Mouse (Mus musculus): ENCODE data around the gene Ptrh1. TPM values are rescaled to one million over a fixed set of nuclear protein-coding genes. Genes with fewer than 3 reads are reported as not detected.

Ptrh1 gene
- total RNA-seq, 2 experiments from 2014 or later: 1.4 to 2.9 TPM

DNA sequence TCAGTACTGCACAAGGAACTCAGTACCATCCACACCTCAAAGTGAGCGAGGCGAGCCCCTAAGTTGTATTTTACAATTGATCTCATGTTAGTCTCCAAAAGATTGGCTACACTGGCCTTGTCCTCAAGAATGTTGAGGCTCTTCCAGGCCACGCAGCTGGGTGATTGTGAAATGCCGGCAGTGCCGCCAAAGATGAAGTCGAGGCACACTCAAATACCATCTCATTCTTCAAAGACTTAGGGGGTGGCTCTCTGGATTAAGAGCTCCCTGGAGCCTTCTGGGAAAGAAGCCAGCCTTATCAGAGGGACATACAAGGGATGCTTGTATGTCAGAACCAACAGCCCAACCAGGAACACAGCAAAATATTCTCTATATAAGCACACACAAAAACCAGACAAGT, 15.7 kb downstream of the Ptrh1 start:
- ATAC-seq (replicated peaks; ENCODE audit: poor library complexity): no peak

GRCm38 (mm10) chr2:32795748-32796418, 20.3 kb downstream of the Ptrh1 start:
- no peak for ATAC-seq (replicated peaks; ENCODE audit: poor library complexity)

DNA sequence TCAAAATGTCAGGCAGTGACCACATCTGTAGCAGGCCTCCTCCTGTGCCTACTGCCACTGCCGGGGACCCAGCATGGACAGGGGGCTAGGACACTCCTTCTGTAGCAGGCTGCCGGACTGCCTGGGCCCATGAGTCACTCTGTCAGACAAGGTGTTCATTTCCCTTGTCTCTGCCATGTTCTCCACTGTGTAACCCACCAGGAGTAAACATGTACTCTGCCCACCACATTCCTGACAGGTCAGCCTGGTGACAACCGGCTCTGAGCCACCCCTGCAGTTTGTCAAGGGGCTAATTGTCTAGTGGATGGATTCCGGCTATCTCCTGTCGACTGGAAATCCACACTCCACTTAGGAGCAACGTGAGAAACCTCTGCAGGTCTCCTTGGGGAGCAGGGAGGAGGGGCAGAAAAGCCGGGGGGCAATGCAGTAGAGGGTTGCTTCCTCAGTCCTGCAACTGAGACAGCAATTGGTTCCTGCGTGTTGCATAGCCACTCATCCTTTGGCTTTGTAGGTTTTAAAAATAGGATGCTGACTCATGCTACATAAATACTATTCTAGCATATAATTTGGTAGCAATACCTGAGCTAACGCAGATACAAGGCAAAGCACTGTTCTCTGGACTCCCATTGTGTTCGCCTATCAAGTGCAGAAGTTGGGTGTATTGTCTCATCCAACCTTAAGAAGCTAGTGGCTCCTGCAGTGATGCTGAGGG, 22.8 kb downstream of the Ptrh1 start:
- ATAC-seq (replicated peaks; ENCODE audit: poor library complexity): no peak

DNA sequence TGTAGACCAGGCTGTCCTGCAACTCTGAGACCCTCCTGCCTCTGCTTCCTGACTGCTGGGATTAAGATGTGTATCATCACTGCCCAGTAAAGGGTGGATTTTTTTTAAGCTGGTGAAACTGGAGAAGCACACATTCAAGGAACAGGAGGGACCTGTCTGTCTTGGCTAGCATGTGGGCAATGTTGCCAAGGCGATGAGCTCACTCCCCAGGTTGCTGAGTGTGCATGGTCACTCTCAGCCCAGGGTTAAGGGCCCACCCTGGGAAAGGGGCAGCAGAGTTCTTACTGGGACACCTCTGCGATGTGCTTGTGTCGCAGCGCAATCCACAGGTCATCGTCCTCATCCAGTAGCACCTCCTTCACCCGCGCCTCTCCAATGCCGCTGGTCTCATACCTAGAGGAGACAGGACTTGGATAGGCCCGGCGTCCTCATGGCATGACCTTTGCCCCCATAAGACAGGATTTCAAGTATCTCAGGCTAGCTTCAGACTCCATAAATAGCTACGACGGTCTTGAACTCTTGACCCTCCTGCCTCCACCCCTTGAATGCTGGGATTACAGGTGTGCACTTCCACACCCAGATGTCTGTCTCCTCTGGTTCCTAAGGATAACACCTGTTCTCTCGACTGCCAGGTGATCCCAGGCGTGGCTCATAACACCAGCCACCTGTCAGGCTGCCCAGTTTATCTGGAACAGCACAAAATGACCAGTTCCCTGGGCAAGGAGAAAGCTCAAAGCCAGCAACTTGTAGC, 33.4 kb downstream of the Ptrh1 start:
- no peak for ATAC-seq (replicated peaks; ENCODE audit: poor library complexity)

- no peak for ATAC-seq (replicated peaks; ENCODE audit: poor library complexity)
Observed at GRCm38 (mm10) chr2:32811959-32812358, 36.4 kb downstream of the Ptrh1 start.

GRCm38 (mm10) chr2:32816497-32816896, 40.9 kb downstream of the Ptrh1 start:
- no peak for ATAC-seq (replicated peaks; ENCODE audit: poor library complexity)

DNA sequence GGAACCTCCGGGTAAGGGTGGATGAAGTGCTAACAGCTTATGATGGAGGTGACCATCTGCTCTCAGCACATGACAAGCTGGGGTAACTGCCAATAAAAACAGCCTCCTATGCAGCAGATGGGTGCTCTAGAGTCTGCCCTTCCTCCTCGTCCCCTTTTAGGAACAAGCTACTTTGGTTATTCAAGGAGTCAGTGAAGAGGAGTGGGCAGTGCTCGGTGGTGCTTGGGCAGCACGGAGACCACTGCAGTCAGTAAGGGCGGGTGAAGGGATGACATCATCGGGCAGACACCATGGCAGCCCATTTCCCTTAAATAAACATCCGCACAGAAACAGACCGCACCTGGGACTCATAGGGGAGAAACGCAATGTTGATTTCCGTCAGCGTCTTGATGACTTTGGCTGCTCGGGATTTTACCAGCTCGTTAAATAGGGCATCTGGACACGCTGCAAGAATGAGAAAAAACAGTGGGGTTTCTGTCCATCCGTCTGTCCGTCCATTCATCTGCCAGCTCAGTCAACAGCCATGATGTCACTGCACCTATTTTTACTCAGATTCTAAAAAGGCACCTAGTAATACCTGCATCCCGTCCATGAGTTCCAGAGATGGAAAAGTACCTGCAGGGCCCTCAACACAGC, 41.5 kb downstream of the Ptrh1 start:
- ATAC-seq (replicated peaks; ENCODE audit: poor library complexity): no peak

GRCm38 (mm10) chr2:32817589-32817988, 42.0 kb downstream of the Ptrh1 start:
- no peak for ATAC-seq (replicated peaks; ENCODE audit: poor library complexity)

DNA sequence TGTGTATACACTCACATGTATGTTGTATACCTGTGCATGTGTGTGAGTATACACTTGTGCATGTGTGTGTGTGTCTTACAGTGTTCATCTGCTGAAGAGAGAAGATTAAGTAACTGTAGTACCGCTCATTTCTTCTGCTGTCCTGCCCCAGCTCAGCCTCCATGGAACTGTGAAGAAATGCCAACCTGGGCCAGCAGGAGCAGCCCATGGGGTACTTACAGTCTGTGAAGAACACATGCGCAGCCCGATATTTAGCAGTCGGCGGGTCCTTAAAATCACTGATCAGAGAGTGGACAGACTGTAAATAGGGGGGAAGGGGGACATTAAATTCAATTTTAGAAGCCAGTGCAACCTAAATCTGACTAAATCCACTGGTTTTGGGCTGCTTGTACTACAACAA, 42.6 kb downstream of the Ptrh1 start:
- ATAC-seq (replicated peaks; ENCODE audit: poor library complexity): no peak

- ATAC-seq (replicated peaks; ENCODE audit: poor library complexity): peak; percentile 89
Observed at GRCm38 (mm10) chr2:32821041-32821802, 45.6 kb downstream of the Ptrh1 start.

GRCm38 (mm10) chr2:32822643-32823042, 47.1 kb downstream of the Ptrh1 start:
- no peak for ATAC-seq (replicated peaks; ENCODE audit: poor library complexity)

DNA sequence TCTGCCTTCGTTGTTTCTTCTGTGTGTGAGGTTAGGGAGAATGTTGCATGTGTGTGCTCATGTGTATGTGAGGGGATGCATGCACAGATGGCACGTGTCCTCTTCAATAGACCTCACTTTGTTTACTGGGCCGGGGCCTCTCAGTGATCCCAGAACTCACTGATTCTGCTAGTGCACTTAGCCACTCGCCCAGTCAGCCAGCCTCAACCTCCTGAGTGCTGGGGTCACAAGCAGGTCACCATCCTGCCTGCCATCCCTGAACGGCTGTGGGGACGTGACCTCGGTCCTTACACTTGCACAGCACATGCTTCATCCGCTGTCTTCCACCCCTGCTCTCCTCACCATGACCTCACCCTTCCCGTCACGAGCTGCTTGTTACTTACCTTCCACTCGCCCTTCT, 47.6 kb downstream of the Ptrh1 start:
- ATAC-seq (replicated peaks; ENCODE audit: poor library complexity): no peak

- ATAC-seq (replicated peaks; ENCODE audit: poor library complexity): no peak
Observed at GRCm38 (mm10) chr2:32823579-32824154, 48.1 kb downstream of the Ptrh1 start.

DNA sequence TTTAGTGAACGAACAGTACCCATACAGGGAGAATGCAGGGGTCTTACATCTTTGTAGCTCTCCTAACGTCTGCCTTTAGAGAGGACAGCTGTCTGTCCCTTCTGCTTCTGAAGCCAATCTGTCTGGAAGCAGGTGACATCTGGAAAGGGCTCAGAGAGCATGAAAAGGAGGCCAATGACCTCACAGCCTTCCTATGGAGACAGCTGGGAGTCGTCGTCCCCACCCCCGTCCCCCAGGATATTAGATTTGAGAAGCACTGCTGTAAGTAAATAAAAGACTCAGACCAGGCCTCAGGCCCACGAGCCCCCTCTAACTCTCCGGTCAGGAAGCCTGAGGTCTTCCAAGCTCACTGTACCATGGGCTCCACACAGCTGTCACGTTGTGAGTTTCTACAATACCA, 48.6 kb downstream of the Ptrh1 start:
- ATAC-seq (replicated peaks; ENCODE audit: poor library complexity): no peak

GRCm38 (mm10) chr2:32824778-32825177, 49.2 kb downstream of the Ptrh1 start:
- no peak for ATAC-seq (replicated peaks; ENCODE audit: poor library complexity)

DNA sequence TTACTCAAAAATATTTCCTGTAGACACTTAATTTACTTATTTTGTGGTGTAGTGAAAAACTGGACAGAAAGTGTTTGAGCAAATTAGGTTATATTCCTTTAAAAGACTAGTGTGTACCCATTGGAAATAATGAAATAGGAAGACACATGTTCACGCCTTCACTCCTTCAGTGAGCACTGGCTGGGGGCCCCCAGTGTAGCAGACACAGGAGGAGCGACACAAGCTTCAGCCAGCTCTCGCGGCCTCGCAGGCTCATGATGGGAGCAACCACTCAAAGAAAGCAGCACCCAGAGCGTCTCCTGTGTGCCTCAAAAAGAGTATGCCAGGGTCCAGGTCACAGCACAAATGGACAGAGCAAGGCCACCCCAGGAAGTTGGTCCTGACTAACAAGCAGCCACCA, 50.2 kb downstream of the Ptrh1 start:
- ATAC-seq (replicated peaks; ENCODE audit: poor library complexity): no peak
